Mouse (Mus musculus): Measurements from ENCODE around the gene Upb1. TPM values are rescaled to one million over a fixed set of nuclear protein-coding genes. Genes with fewer than 3 reads are reported as not detected.
A peak's percentile ranks its signal among the peaks of the same experiment; 100 is the strongest.

The Upb1 gene
- polyA plus RNA-seq, 1 experiment: 3.2 TPM

- peaks cover 1% of the 10 kb centered on the region; the same call in 1 of the 2 replicates for H3K4me1 ChIP-seq (ENCODE audit: control insufficient read depth, insufficient read depth, low read length)
- no peak for TF ChIP-seq POLR2A (IDR thresholded peaks at IDR 0.05; ENCODE audit: borderline replicate concordance, control insufficient read depth, low read depth, low read length)
- H3K4me3 ChIP-seq (replicated peaks; ENCODE audit: control insufficient read depth, low read depth, low read length): no peak overlapping the region
- WGBS: 47% methylated on average over 9 of the region's 9 CpGs
- no peak overlapping the region for H3K27ac ChIP-seq (ENCODE audit: control insufficient read depth, insufficient read depth, low read depth, low read length, poor library complexity)
Observed at GRCm38 (mm10) chr10:75477034-75477433, 76.1 kb downstream of the Upb1 start.

GRCm38 (mm10) chr10:75479955-75480354 lies 79.0 kb downstream of the Upb1 start:
- no peak overlapping the region for H3K27ac ChIP-seq (ENCODE audit: control insufficient read depth, insufficient read depth, low read depth, low read length, poor library complexity)
- H3K4me3 ChIP-seq (replicated peaks; ENCODE audit: control insufficient read depth, low read depth, low read length): no peak overlapping the region
- H3K4me1 ChIP-seq (ENCODE audit: control insufficient read depth, insufficient read depth, low read length): peaks cover 3% of the 10 kb centered on the region
- TF ChIP-seq CTCF (IDR thresholded peaks at IDR 0.05; ENCODE audit: control insufficient read depth, insufficient read depth, low read length) (no peak), POLR2A (IDR thresholded peaks at IDR 0.05; ENCODE audit: borderline replicate concordance, control insufficient read depth, low read depth, low read length) (no peak)
- WGBS: 82% methylated on average over 2 of the region's 2 CpGs

GRCm38 (mm10) chr10:75481703-75482102 lies 80.8 kb downstream of the Upb1 start:
- peaks cover 6% of the 10 kb centered on the region for H3K4me1 ChIP-seq (ENCODE audit: control insufficient read depth, insufficient read depth, low read length)
- 78% methylated on average over 4 of the region's 4 CpGs for WGBS
- no peak overlapping the region for H3K27ac ChIP-seq (ENCODE audit: control insufficient read depth, insufficient read depth, low read depth, low read length, poor library complexity)
- TF ChIP-seq POLR2A (IDR thresholded peaks at IDR 0.05; ENCODE audit: borderline replicate concordance, control insufficient read depth, low read depth, low read length) (no peak), CTCF (IDR thresholded peaks at IDR 0.05; ENCODE audit: control insufficient read depth, insufficient read depth, low read length) (no peak)
- no peak overlapping the region for H3K4me3 ChIP-seq (replicated peaks; ENCODE audit: control insufficient read depth, low read depth, low read length)

- 85% methylated on average over 5 of the region's 5 CpGs for WGBS
- Histone ChIP-seq H3K27ac (ENCODE audit: control insufficient read depth, insufficient read depth, low read depth, low read length, poor library complexity) (no peak overlapping the region), H3K4me3 (replicated peaks; ENCODE audit: control insufficient read depth, low read depth, low read length) (no peak overlapping the region), H3K4me1 (ENCODE audit: control insufficient read depth, insufficient read depth, low read length) (peaks cover 5% of the 10 kb centered on the region)
- TF ChIP-seq CTCF (IDR thresholded peaks at IDR 0.05; ENCODE audit: control insufficient read depth, insufficient read depth, low read length) (no peak), POLR2A (IDR thresholded peaks at IDR 0.05; ENCODE audit: borderline replicate concordance, control insufficient read depth, low read depth, low read length) (no peak)
Observed at GRCm38 (mm10) chr10:75482271-75482670, 81.4 kb downstream of the Upb1 start.

GRCm38 (mm10) chr10:75482919-75483483 lies 82.1 kb downstream of the Upb1 start:
- H3K4me1 ChIP-seq (ENCODE audit: control insufficient read depth, insufficient read depth, low read length): peaks cover 5% of the 10 kb centered on the region
- H3K4me3 ChIP-seq (replicated peaks; ENCODE audit: control insufficient read depth, low read depth, low read length): no peak overlapping the region
- H3K27ac ChIP-seq (ENCODE audit: control insufficient read depth, insufficient read depth, low read depth, low read length, poor library complexity): no peak overlapping the region
- WGBS: 87% methylated on average over 11 of the region's 11 CpGs
- TF ChIP-seq POLR2A (IDR thresholded peaks at IDR 0.05; ENCODE audit: borderline replicate concordance, control insufficient read depth, low read depth, low read length): no peak
- TF ChIP-seq CTCF (IDR thresholded peaks at IDR 0.05; ENCODE audit: control insufficient read depth, insufficient read depth, low read length): no peak

- Histone ChIP-seq H3K4me3 (replicated peaks; ENCODE audit: control insufficient read depth, low read depth, low read length) (no peak overlapping the region), H3K4me1 (ENCODE audit: control insufficient read depth, insufficient read depth, low read length) (peaks cover 5% of the 10 kb centered on the region), H3K27ac (ENCODE audit: control insufficient read depth, insufficient read depth, low read depth, low read length, poor library complexity) (no peak overlapping the region)
- 87% methylated on average over 6 of the region's 6 CpGs for WGBS
- TF ChIP-seq POLR2A (IDR thresholded peaks at IDR 0.05; ENCODE audit: borderline replicate concordance, control insufficient read depth, low read depth, low read length) (no peak), CTCF (IDR thresholded peaks at IDR 0.05; ENCODE audit: control insufficient read depth, insufficient read depth, low read length) (no peak)
Observed at GRCm38 (mm10) chr10:75484066-75484465, 83.2 kb downstream of the Upb1 start.

- 10% methylated on average over 6 of the region's 6 CpGs for WGBS
- TF ChIP-seq POLR2A (IDR thresholded peaks at IDR 0.05; ENCODE audit: borderline replicate concordance, control insufficient read depth, low read depth, low read length) (no peak), CTCF (IDR thresholded peaks at IDR 0.05; ENCODE audit: control insufficient read depth, insufficient read depth, low read length) (no peak)
- H3K27ac ChIP-seq (ENCODE audit: control insufficient read depth, insufficient read depth, low read depth, low read length, poor library complexity): no peak overlapping the region
- peaks cover 5% of the 10 kb centered on the region for H3K4me1 ChIP-seq (ENCODE audit: control insufficient read depth, insufficient read depth, low read length)
- no peak overlapping the region for H3K4me3 ChIP-seq (replicated peaks; ENCODE audit: control insufficient read depth, low read depth, low read length)
Observed at GRCm38 (mm10) chr10:75484767-75485166, 83.9 kb downstream of the Upb1 start.

GRCm38 (mm10) chr10:75486086-75486979 lies 85.4 kb downstream of the Upb1 start:
- H3K27ac ChIP-seq (ENCODE audit: control insufficient read depth, insufficient read depth, low read depth, low read length, poor library complexity): no peak overlapping the region
- no peak for TF ChIP-seq POLR2A (IDR thresholded peaks at IDR 0.05; ENCODE audit: borderline replicate concordance, control insufficient read depth, low read depth, low read length)
- peak; percentile 83 for TF ChIP-seq CTCF (IDR thresholded peaks at IDR 0.05; ENCODE audit: control insufficient read depth, insufficient read depth, low read length)
- peaks cover 5% of the 10 kb centered on the region for H3K4me1 ChIP-seq (ENCODE audit: control insufficient read depth, insufficient read depth, low read length)

More at GRCm38 (mm10) chr10:75486086-75486979, 85.4 kb downstream of the Upb1 start:
- H3K4me3 ChIP-seq (replicated peaks; ENCODE audit: control insufficient read depth, low read depth, low read length): no peak overlapping the region
- WGBS: 44% methylated on average over 9 of the region's 9 CpGs
